10 mouse cellular contexts compared by ENCODE assay signal in genomic region chr11:60280429-60281414, GRCm38 (mm10). TPM values are rescaled to one million over a fixed set of nuclear protein-coding genes. Genes with fewer than 3 reads are reported as not detected.
DNase-seq lines count a peak whose midpoint lies in the region; ATAC-seq lines count a peak whose summit lies in the region.
"Had no signal": no experiment of that assay in that cellular context is flagged by ENCODE, and none has a peak within 500 bp of the region (broad histone marks: within the 10 kb centered on the region; RNA-seq: fewer than 3 reads in every experiment).

No protein-coding gene starts in this region.

- no peak overlapping the region for H3K4me2 ChIP-seq in kidney, embryonic 14.5 days (replicated peaks; ENCODE audit: low read depth, low read length)
- H3K4me2 ChIP-seq in liver, embryonic 15.5 days = peak overlapping the region; percentile 45
- H3K4me2 ChIP-seq: neural tube, embryonic 15.5 days had no signal

- peaks cover 6% of the 10 kb centered on the region; the same call in 1 of the 2 replicates for H3K4me1 ChIP-seq in kidney, embryonic 14.5 days (ENCODE audit: control insufficient read depth, insufficient read depth, low read length)
- peaks cover 30% of the 10 kb centered on the region for H3K4me1 ChIP-seq in liver, embryonic 15.5 days (replicated peaks)

- no peak overlapping the region for H3K27ac ChIP-seq in kidney, embryonic 14.5 days (ENCODE audit: low read depth, low read length)
- H3K27ac ChIP-seq in liver, embryonic 15.5 days (replicated peaks) = peak overlapping the region; percentile 80
- H3K27ac ChIP-seq: neural tube, embryonic 15.5 days had no signal

- H3K27me3 ChIP-seq in kidney, embryonic 14.5 days (ENCODE audit: control insufficient read depth, insufficient read depth, low read length) = no peaks in the 10 kb centered on the region
- H3K27me3 ChIP-seq in liver, embryonic 15.5 days = no peaks in the 10 kb centered on the region
- H3K27me3 ChIP-seq: neural tube, embryonic 15.5 days had no signal

- no peak overlapping the region for H3K4me3 ChIP-seq in kidney, embryonic 14.5 days (ENCODE audit: low read length)
- H3K4me3 ChIP-seq in liver, embryonic 15.5 days (replicated peaks) = no peak overlapping the region
- H3K4me3 ChIP-seq: neural tube, embryonic 15.5 days had no signal

- peak; percentile 53 for DNase-seq in adrenal gland, postnatal 14 days
- DNase-seq in adrenal gland, postnatal 4 days (ENCODE audit: low spot score in 2 of 2) = no peak
- DNase-seq in kidney, adult 9 months = peak; percentile 18
- DNase-seq in c-Kit-positive CD71-positive TER-119-negative erythroid progenitor cells, embryonic 14.5 days (ENCODE audit: low read depth) = peak; percentile 62
- DNase-seq in testis, postnatal 14 days (ENCODE audit: low spot score) = no peak
- DNase-seq: lung, adult 2 months had no signal

- no peaks in the 10 kb centered on the region for H3K9me3 ChIP-seq in kidney, embryonic 14.5 days (ENCODE audit: control insufficient read depth, low read length)
- no peaks in the 10 kb centered on the region for H3K9me3 ChIP-seq in liver, embryonic 15.5 days (replicated peaks)
- H3K9me3 ChIP-seq: neural tube, embryonic 15.5 days had no signal

- no peak overlapping the region for H3K9ac ChIP-seq in kidney, embryonic 14.5 days (ENCODE audit: low read depth, low read length)
- H3K9ac ChIP-seq in liver, embryonic 15.5 days = no peak overlapping the region
- H3K9ac ChIP-seq: neural tube, embryonic 15.5 days had no signal

- no peaks in the 10 kb centered on the region for H3K36me3 ChIP-seq in kidney, embryonic 14.5 days (ENCODE audit: control insufficient read depth, insufficient read depth, low read length)
- 0 out of 2 replicates have a peak, but pooled peaks cover 4% of the 10 kb centered on the region for H3K36me3 ChIP-seq in liver, embryonic 15.5 days (replicated peaks)
- H3K36me3 ChIP-seq: neural tube, embryonic 15.5 days had no signal

- WGBS in kidney, embryonic 14.5 days = 61% methylated on average over 11 of the region's 11 CpGs
- WGBS in liver, embryonic 15.5 days (ENCODE audit: insufficient replicate concordance) = 61% methylated on average over 11 of the region's 11 CpGs

- no peak for ATAC-seq in kidney, embryonic 14.5 days (ENCODE audit: low FRiP score, low TSS enrichment)
- peak; percentile 86 for ATAC-seq in liver, embryonic 15.5 days (ENCODE audit: insufficient read depth)
- ATAC-seq in inflammation-experienced regulatory T-cells, adult 6 months = no peak

RNA-seq across cellular contexts. Expression of gene Srebf1, which starts 58.3 kb away (rescaled TPM):
- 102 and 130 TPM in 2 replicates for total RNA-seq in adrenal gland, postnatal 14 days (2021)
- total RNA-seq in adrenal gland, postnatal 4 days (2021) = 100 to 1,000 TPM; 135 to 160 TPM
- polyA plus RNA-seq in kidney, embryonic 14.5 days (2014; fragmentation: Nextera tagmentation; extraction: Ambion mirVana) = 58.8 and 60.1 TPM in 2 replicates
- 53.5 and 60.6 TPM in 2 replicates for polyA plus RNA-seq in liver, embryonic 15.5 days (2015; fragmentation: Nextera tagmentation; extraction: Ambion mirVana)
- polyA plus RNA-seq in inflammation-experienced regulatory T-cells, adult 6 months (2017; shearing (Covaris generic)) = 10 to 100 TPM; 21.7 to 26.7 (median 24.3) TPM

Comparison
In these comparisons a context has a peak if more than half of its experiments do, and no peak if none do; other contexts are left out.
1. DNase-seq: peak in adrenal gland, postnatal 14 days (single experiment), kidney, adult 9 months (single experiment) and c-Kit-positive CD71-positive TER-119-negative erythroid progenitor cells, embryonic 14.5 days (single experiment); none in adrenal gland, postnatal 4 days (0 of 2) and testis, postnatal 14 days (single experiment).